Mouse (Mus musculus) brain, embryonic 14.5 days (tissue): Measurements from ENCODE around the gene Olfr9. TPM values are rescaled to one million over a fixed set of nuclear protein-coding genes. Genes with fewer than 3 reads are reported as not detected.
"Not testable (repeated sequence)": the region's sequence is repeated elsewhere in the genome, so short reads cannot be mapped to it uniquely, and the experiment has no call there.

Experiments used
- DNase-seq: peaks from one replicate; pipeline ENCODE4 v3.0.0-alpha.2; 2011; ENCODE audit warnings: low read depth
- CTCF ChIP-seq: fragments of 200-500 bp; IDR thresholded peaks from 2 replicates; pipeline ENCODE4 v1.5.1; 2012; ENCODE audit warnings: inconsistent platforms, mild to moderate bottlenecking, moderate library complexity, borderline replicate concordance; ENCODE audit not compliant: insufficient read depth, insufficient read length; ENCODE audit errors: extremely low read depth
- POLR2A ChIP-seq: fragments of 200-500 bp; IDR thresholded peaks from 2 replicates; pipeline ENCODE4 v1.6.1; 2012; ENCODE audit warnings: mild to moderate bottlenecking, inconsistent platforms, borderline replicate concordance; ENCODE audit not compliant: poor library complexity, insufficient read depth, insufficient read length, severe bottlenecking; ENCODE audit errors: extremely low read depth
- polyA plus RNA-seq: library from polyadenylated mRNA; depleted of rRNA; stranded (reverse); fragments of >200 nt; gene quantifications from 2 replicates; pipeline ENCODE4 v1.2.3, GENCODE M21; 2012

The Olfr9 gene
- polyA plus RNA-seq, 1 experiment = not detected

- DNase-seq = no peak
- TF ChIP-seq CTCF = no peak
- TF ChIP-seq POLR2A = no peak
These were observed 16.4 kb upstream of the Olfr9 start for GRCm38 (mm10) chr10:128972841-128973240.

GRCm38 (mm10) chr10:128976395-128976794 lies 12.8 kb upstream of the Olfr9 start:
- no peak for TF ChIP-seq POLR2A
- no peak for TF ChIP-seq CTCF
- DNase-seq = no peak

GRCm38 (mm10) chr10:128977522-128978114 lies 11.6 kb upstream of the Olfr9 start:
- TF ChIP-seq POLR2A (no peak), CTCF (peak; percentile 84; the same call in 1 of the 2 replicates)
- DNase-seq = peak; percentile 75

GRCm38 (mm10) chr10:128980644-128981365 lies 8.4 kb upstream of the Olfr9 start:
- DNase-seq = no peak
- TF ChIP-seq POLR2A (no peak), CTCF (no peak)

- not testable (repeated sequence) for DNase-seq
These were observed 1.1 kb downstream of the Olfr9 start for GRCm38 (mm10) chr10:128990129-128990850.

- DNase-seq = no peak
- no peak for TF ChIP-seq POLR2A
- TF ChIP-seq CTCF = no peak
These were observed 1.8 kb downstream of the Olfr9 start for GRCm38 (mm10) chr10:128990994-128991393.

GRCm38 (mm10) chr10:128995796-128996195 lies 6.6 kb downstream of the Olfr9 start:
- TF ChIP-seq POLR2A (no peak), CTCF (no peak)
- DNase-seq = no peak

- TF ChIP-seq CTCF (no peak), POLR2A (no peak)
- no peak for DNase-seq
These were observed 7.4 kb downstream of the Olfr9 start for GRCm38 (mm10) chr10:128996523-128997040.

- TF ChIP-seq POLR2A (no peak), CTCF (no peak)
- no peak for DNase-seq
These were observed 15.0 kb downstream of the Olfr9 start for GRCm38 (mm10) chr10:129004032-129004920.

- TF ChIP-seq CTCF (no peak), POLR2A (no peak)
- DNase-seq = no peak
These were observed 21.1 kb downstream of the Olfr9 start, which contains the start of gene Olfr763 for GRCm38 (mm10) chr10:129010288-129010841. Gene Olfr763 (plus strand): TSS chr10:129010791.

GRCm38 (mm10) chr10:129011511-129011910 lies 22.3 kb downstream of the Olfr9 start:
- DNase-seq = not testable (repeated sequence)
